In the genomic region with DNA sequence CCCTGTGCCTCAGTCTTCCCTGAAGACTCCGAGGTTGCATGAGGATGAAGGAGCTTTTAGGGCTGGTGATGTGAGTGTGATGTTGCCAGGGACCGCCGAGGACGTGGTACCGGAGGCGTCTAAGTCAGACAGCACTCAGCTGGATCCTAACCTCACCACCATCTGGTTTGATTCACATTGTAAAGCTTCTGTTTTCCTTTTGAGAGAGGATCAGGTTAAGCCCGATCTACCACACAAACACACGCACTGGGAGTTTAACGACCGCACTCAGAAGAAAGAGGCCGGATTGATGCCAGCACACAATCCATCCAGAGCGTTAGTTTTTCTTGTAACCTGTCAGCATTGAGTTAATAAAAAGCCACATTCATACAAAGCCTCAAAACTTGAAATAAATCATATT, we compare ENCODE assay signal across 14 mouse cellular contexts.
DNase-seq lines count a peak whose midpoint lies in the region; ATAC-seq and TF ChIP-seq lines count a peak whose summit lies in the region.
"Had no signal": no experiment of that assay in that cellular context is flagged by ENCODE, and none has a peak within 500 bp of the region (broad histone marks: within the 10 kb centered on the region; RNA-seq: fewer than 3 reads in every experiment).

No protein-coding gene starts in this region.

- DNase-seq in heart, embryonic 10.5 days (ENCODE audit: low spot score) = no peak
- no peak for DNase-seq in heart, postnatal 4 days
- no peak for DNase-seq in testis, postnatal 10 days (ENCODE audit: low spot score)
- no peak for DNase-seq in natural killer cell, adult 2 months (ENCODE audit: low spot score in 2 of 2)
- DNase-seq in cerebellum, adult 9-11 months = no peak
- DNase-seq: cerebellum, postnatal 14 days had no signal

- H3K27me3 ChIP-seq in heart, embryonic 10.5 days (ENCODE audit: insufficient read depth, poor library complexity, severe bottlenecking) = peaks cover 38% of the 10 kb centered on the region
- H3K27me3 ChIP-seq in testis, adult 2 months (ENCODE audit: control insufficient read depth, insufficient read depth, low read length) = no peaks in the 10 kb centered on the region
- H3K27me3 ChIP-seq in hindbrain, embryonic 13.5 days = peaks cover 21% of the 10 kb centered on the region
- H3K27me3 ChIP-seq: heart, embryonic 12.5 days; hindbrain, embryonic 15.5 days; lung, embryonic 15.5 days; neural tube, embryonic 12.5 days had no signal

- no peak overlapping the region for H3K4me3 ChIP-seq in heart, embryonic 10.5 days
- H3K4me3 ChIP-seq in testis, adult 2 months (ENCODE audit: control insufficient read depth, low read depth, low read length) = peak overlapping the region; percentile 52
- H3K4me3 ChIP-seq in hindbrain, embryonic 13.5 days = no peak overlapping the region
- no peak overlapping the region for H3K4me3 ChIP-seq in olfactory bulb, adult 2 months (ENCODE audit: insufficient read depth, low read depth, low read length)
- H3K4me3 ChIP-seq: heart, embryonic 12.5 days; hindbrain, embryonic 15.5 days; lung, embryonic 15.5 days; neural tube, embryonic 12.5 days had no signal

- TF ChIP-seq CTCF in testis, adult 2 months (IDR thresholded peaks at IDR 0.05; ENCODE audit: control insufficient read depth, insufficient read depth, insufficient replicate concordance, low read depth, low read length) = no peak
- TF ChIP-seq CTCF in olfactory bulb, adult 2 months (IDR thresholded peaks at IDR 0.05; ENCODE audit: insufficient read depth, low read depth, low read length) = no peak

- no peak overlapping the region for H3K9ac ChIP-seq in hindbrain, embryonic 13.5 days
- H3K9ac ChIP-seq: heart, embryonic 12.5 days; hindbrain, embryonic 15.5 days; lung, embryonic 15.5 days had no signal

- ATAC-seq in hindbrain, embryonic 13.5 days (ENCODE audit: low FRiP score) = 0 out of 2 replicates have a peak, but pooled peaks have one; percentile 21
- ATAC-seq: activated CD4-positive, CD25-positive, alpha-beta regulatory T cell, adult 4 months had no signal

- H3K9me3 ChIP-seq in heart, embryonic 10.5 days = no peaks in the 10 kb centered on the region
- H3K9me3 ChIP-seq in hindbrain, embryonic 13.5 days = no peaks in the 10 kb centered on the region
- H3K9me3 ChIP-seq: heart, embryonic 12.5 days; hindbrain, embryonic 15.5 days; lung, embryonic 15.5 days; neural tube, embryonic 12.5 days had no signal

- H3K4me2 ChIP-seq in hindbrain, embryonic 13.5 days = no peak overlapping the region
- H3K4me2 ChIP-seq: heart, embryonic 12.5 days; hindbrain, embryonic 15.5 days; lung, embryonic 15.5 days had no signal

- no peak for TF ChIP-seq POLR2A in testis, adult 2 months (IDR thresholded peaks at IDR 0.05; ENCODE audit: control insufficient read depth, low read depth, low read length)
- no peak for TF ChIP-seq POLR2A in olfactory bulb, adult 2 months (IDR thresholded peaks at IDR 0.05; ENCODE audit: insufficient read depth, low read depth, low read length)

- H3K4me1 ChIP-seq in heart, embryonic 10.5 days = peaks cover 25% of the 10 kb centered on the region
- no peaks in the 10 kb centered on the region for H3K4me1 ChIP-seq in testis, adult 2 months (ENCODE audit: control insufficient read depth, insufficient read depth, low read length)
- H3K4me1 ChIP-seq in hindbrain, embryonic 13.5 days (replicated peaks) = peaks cover 33% of the 10 kb centered on the region
- peaks cover 5% of the 10 kb centered on the region; the same call in 1 of the 2 replicates for H3K4me1 ChIP-seq in olfactory bulb, adult 2 months (ENCODE audit: control insufficient read depth, insufficient read depth, low read length)

- H3K27ac ChIP-seq in heart, embryonic 10.5 days = peak overlapping the region; percentile 69; the same call in 1 of the 2 replicates
- H3K27ac ChIP-seq in testis, adult 2 months (ENCODE audit: control insufficient read depth, insufficient read depth, low read depth, low read length) = no peak overlapping the region
- H3K27ac ChIP-seq in hindbrain, embryonic 13.5 days = peak overlapping the region; percentile 81
- H3K27ac ChIP-seq in olfactory bulb, adult 2 months (ENCODE audit: insufficient read depth, low read depth, low read length) = 0 out of 2 replicates have a peak overlapping the region, but pooled peaks have one; percentile 1
- H3K27ac ChIP-seq: lung, embryonic 15.5 days had no signal

- H3K36me3 ChIP-seq in heart, embryonic 10.5 days = no peaks in the 10 kb centered on the region
- H3K36me3 ChIP-seq in testis, adult 2 months (ENCODE audit: control insufficient read depth, insufficient read depth, low read length) = no peaks in the 10 kb centered on the region
- H3K36me3 ChIP-seq in hindbrain, embryonic 13.5 days = no peaks in the 10 kb centered on the region
- H3K36me3 ChIP-seq: heart, embryonic 12.5 days; hindbrain, embryonic 15.5 days; lung, embryonic 15.5 days; neural tube, embryonic 12.5 days had no signal

- 77% methylated on average over 12 of the region's 12 CpGs for WGBS in heart, embryonic 10.5 days
- 50% methylated on average over 12 of the region's 12 CpGs for WGBS in hindbrain, embryonic 13.5 days
- WGBS in olfactory bulb, adult 2 months = 76% methylated on average over 12 of the region's 12 CpGs
